Mouse (Mus musculus) embryonic facial prominence, embryonic 11.5 days (tissue): ENCODE results near the gene Adamts18. TPM values are rescaled to one million over a fixed set of nuclear protein-coding genes. Genes with fewer than 3 reads are reported as not detected.

Source experiments
- ATAC-seq: fragments of 200-750 bp; cut with Nextera tagmentation; replicated peaks from 2 replicates; pipeline ENCODE4 v1.8.0; 2017; ENCODE audit warnings: low read depth; ENCODE audit not compliant: insufficient number of reproducible peaks, low FRiP score, low TSS enrichment
- DNase-seq: peaks from one replicate; pipeline ENCODE4 v3.0.0-alpha.2; 2015; ENCODE audit warnings: low spot score
- H3K27ac ChIP-seq: fragments of 300-500 bp; sonication (generic); replicated peaks from 2 replicates; pipeline ENCODE4 v1.5.1; 2014; ENCODE audit warnings: mild to moderate bottlenecking, low read depth, low read length, control low read depth
- H3K27me3 ChIP-seq: fragments of 300-500 bp; sonication (generic); 2 replicates; pipeline ENCODE4 v1.6.1; 2014; ENCODE audit warnings: mild to moderate bottlenecking, low read length, moderate library complexity, mixed read lengths; ENCODE audit not compliant: control insufficient read depth, insufficient read depth
- H3K36me3 ChIP-seq: fragments of 300-500 bp; sonication (generic); replicated peaks from 2 replicates; pipeline ENCODE4 v1.6.1; 2014; ENCODE audit warnings: low read depth, mild to moderate bottlenecking, low read length, moderate library complexity, mixed read lengths; ENCODE audit not compliant: control insufficient read depth, insufficient read depth
- H3K4me1 ChIP-seq: fragments of 300-500 bp; sonication (generic); 2 replicates; pipeline ENCODE4 v1.6.1; 2014; ENCODE audit warnings: low read length, mixed read lengths; ENCODE audit not compliant: control insufficient read depth, insufficient read depth
- H3K4me2 ChIP-seq: fragments of 300-500 bp; sonication (generic); 2 replicates; pipeline ENCODE4 v1.6.1; 2014; ENCODE audit warnings: low read depth, mild to moderate bottlenecking, control low read depth, low read length, moderate library complexity
- H3K4me3 ChIP-seq: fragments of 300-500 bp; sonication (generic); 2 replicates; pipeline ENCODE4 v1.5.1; 2014; ENCODE audit warnings: low read depth, low read length, control low read depth
- H3K9ac ChIP-seq: fragments of 300-500 bp; sonication (generic); replicated peaks from 2 replicates; pipeline ENCODE4 v1.6.1; 2014; ENCODE audit warnings: mild to moderate bottlenecking, control low read depth, low read length
- H3K9me3 ChIP-seq: fragments of 300-500 bp; sonication (generic); replicated peaks from 2 replicates; pipeline ENCODE4 v1.6.1; 2016; ENCODE audit warnings: mild to moderate bottlenecking, low read length, inconsistent platforms, mixed read lengths; ENCODE audit not compliant: control insufficient read depth
- WGBS: fragments of 180-500 bp; shearing (Covaris S2); extraction: QIAGEN DNeasy Blood & Tissue Kit; methylation state at CpG from one replicate; pipeline ENCODE4 v1.1.7; 2014; 5-methylcytosine and 5-hydroxymethylcytosine counted together
- polyA plus RNA-seq: library from polyadenylated mRNA; unstranded; fragments of >200 nt; fragmentation: Nextera tagmentation; extraction: Ambion mirVana; gene quantifications from 2 replicates; pipeline ENCODE4 v1.2.1, GENCODE M21; 2014

Adamts18 gene
- polyA plus RNA-seq, 1 experiment from 2014 or later: 3.6 TPM

DNA sequence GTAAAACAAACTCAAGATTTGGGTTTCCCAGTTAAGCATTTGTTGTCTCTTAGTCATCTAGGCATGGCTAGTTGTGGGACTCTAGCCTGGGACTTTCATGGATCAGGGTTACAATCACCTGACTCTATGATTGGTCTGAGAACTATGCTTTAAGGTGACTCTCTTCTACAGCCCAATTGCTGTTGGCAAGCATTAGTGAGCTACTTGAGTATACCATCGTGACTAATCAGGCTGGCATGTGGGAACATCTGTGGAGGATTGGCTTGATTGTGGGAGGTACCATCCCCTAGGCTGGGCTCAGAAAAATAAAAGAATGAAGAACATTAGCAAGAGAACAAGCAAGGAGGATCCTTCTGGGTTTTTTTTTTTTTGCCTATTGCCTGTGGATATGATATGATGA, 171.7 kb downstream of the Adamts18 start:
- ATAC-seq (no peak), DNase-seq (no peak)
- Histone ChIP-seq H3K4me1 (no peaks in the 10 kb centered on the region), H3K4me3 (no peak overlapping the region), H3K27ac (no peak overlapping the region), H3K4me2 (no peak overlapping the region), H3K36me3 (no peaks in the 10 kb centered on the region), H3K9me3 (no peaks in the 10 kb centered on the region), H3K9ac (no peak overlapping the region), H3K27me3 (no peaks in the 10 kb centered on the region)
- WGBS: 89% methylated on average over 1 of the region's 1 CpGs

DNA sequence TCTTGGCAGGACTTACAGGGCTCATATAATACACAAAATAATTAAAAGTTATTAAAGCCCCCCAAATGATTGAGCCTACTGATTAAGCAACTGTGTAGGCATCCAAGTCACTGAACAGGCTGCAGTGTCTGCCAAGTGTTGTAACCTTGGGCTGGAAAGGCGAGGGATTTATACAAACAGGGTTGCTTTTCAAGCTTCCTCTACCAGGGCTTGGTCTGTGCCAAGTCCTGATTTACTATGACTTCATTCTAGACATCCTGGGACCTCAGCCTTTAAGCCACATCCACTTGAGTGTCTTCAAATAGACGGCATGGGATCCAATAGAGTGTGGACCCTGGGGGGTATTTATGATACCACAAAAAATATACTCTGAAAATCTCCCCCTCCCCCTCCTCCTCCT, 173.3 kb downstream of the Adamts18 start:
- Histone ChIP-seq H3K9me3 (no peaks in the 10 kb centered on the region), H3K9ac (no peak overlapping the region), H3K27me3 (no peaks in the 10 kb centered on the region), H3K4me2 (no peak overlapping the region), H3K27ac (no peak overlapping the region), H3K4me3 (no peak overlapping the region), H3K4me1 (no peaks in the 10 kb centered on the region), H3K36me3 (no peaks in the 10 kb centered on the region)
- WGBS: 87% methylated on average over 2 of the region's 2 CpGs
- DNase-seq (no peak), ATAC-seq (no peak)

DNA sequence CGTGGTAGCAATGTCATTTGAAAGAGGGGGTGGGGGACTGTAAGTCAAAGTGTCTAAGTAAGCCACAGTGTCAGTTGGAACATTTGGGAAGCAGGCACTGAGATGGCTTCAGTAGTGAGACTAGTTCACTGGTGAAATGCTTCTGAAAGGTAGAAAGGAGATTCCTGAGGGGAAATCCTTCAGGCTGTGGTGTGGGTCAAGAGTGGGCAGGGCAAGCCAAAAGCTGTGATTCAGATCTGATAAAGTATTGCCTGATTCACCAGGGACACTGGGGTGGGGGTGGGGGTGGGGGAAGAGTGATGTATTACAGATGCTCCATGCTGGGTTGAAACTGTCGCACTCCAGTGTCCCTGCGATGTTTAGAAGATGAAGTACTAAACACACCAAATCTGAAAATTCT, 173.9 kb downstream of the Adamts18 start:
- Histone ChIP-seq H3K36me3 (no peaks in the 10 kb centered on the region), H3K4me2 (no peak overlapping the region), H3K9ac (no peak overlapping the region), H3K4me1 (no peaks in the 10 kb centered on the region), H3K27ac (no peak overlapping the region), H3K9me3 (no peaks in the 10 kb centered on the region), H3K27me3 (no peaks in the 10 kb centered on the region), H3K4me3 (no peak overlapping the region)
- WGBS: 75% methylated on average over 3 of the region's 3 CpGs
- DNase-seq (no peak), ATAC-seq (no peak)

DNA sequence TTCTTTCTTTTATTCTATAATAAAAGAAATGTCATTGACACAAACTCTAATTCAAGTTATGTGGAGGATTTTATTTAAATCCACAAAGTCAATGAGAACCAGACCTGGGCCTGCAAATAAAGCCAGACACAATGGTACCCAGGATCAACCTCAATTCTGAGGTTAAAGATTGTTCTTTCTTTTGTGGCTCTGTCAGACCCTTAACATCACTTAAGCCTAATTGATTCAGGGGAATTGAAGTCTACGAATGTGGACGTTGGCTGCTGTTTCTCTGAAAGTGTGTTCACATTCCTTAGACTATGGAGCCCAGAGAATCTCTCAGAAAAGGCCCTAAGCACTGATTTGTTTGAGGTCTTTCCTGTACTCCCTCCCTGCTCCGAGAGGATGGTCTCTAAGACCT, 175.2 kb downstream of the Adamts18 start:
- H3K4me1 ChIP-seq: no peaks in the 10 kb centered on the region
- H3K4me2 ChIP-seq: no peak overlapping the region
- H3K4me3 ChIP-seq: no peak overlapping the region
- no peaks in the 10 kb centered on the region for H3K36me3 ChIP-seq
- ATAC-seq: no peak
- no peaks in the 10 kb centered on the region for H3K27me3 ChIP-seq
- H3K9ac ChIP-seq: no peak overlapping the region
- no peak overlapping the region for H3K27ac ChIP-seq
- WGBS: 39% methylated on average over 3 of the region's 3 CpGs
- DNase-seq: no peak
- H3K9me3 ChIP-seq: no peaks in the 10 kb centered on the region

DNA sequence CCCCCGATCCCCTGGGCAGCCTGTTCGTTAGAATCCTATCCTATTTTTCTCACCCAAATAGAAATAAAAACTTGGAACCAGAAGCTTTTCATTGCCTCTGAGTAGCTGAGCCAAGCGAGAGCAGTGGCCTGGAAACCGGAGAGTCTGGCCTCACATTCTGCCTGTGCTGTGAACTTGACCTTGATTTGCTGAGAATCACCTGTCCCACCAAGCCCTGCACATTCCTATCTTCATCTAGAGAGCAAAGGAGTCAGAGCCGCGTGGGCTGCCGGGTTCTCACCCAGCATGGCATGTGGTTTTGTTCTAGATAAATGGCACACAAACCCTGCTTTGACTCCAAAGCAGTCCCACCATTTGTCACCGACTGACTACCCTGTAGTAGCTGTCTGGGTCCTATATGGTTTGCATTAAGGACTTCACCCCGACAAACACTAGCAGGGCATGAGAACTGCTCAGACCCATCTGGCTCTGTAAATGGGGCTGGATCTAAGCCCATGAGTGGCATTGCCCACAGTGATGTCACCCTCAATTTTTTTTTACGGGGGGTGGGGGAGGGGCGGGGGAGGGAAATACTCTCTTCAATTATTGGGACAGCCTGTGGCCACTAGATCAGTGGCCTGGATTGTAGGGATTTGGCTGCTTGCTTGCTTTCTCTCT, 175.8 kb downstream of the Adamts18 start:
- 76% methylated on average over 11 of the region's 11 CpGs for WGBS
- H3K4me1 ChIP-seq: no peaks in the 10 kb centered on the region
- no peaks in the 10 kb centered on the region for H3K9me3 ChIP-seq
- H3K36me3 ChIP-seq: no peaks in the 10 kb centered on the region
- no peak overlapping the region for H3K27ac ChIP-seq
- no peak overlapping the region for H3K9ac ChIP-seq
- H3K4me3 ChIP-seq: no peak overlapping the region
- 0 out of 2 replicates have a peak, but pooled peaks have one; percentile 22 for ATAC-seq
- no peak overlapping the region for H3K4me2 ChIP-seq
- H3K27me3 ChIP-seq: no peaks in the 10 kb centered on the region
- DNase-seq: no peak

DNA sequence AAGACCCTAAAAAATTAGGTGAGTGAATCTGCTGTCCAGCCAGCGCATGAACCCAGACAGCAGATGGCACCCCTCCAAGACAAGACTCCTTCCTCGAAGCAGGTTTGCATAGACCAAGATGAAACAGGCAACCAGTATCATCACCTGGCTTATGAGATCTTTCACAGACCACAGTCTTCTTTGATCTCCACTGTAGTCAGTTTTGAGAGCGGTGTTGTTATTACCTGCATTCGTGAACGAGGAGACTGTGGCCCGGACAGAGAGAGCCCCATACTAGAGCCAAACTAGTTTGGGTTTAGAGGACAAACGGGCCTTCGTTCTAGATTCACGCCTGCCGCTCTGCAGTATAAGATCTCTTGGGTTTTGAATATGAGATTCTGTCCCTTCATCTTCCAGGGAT, 178.6 kb downstream of the Adamts18 start:
- no peaks in the 10 kb centered on the region for H3K36me3 ChIP-seq
- H3K27ac ChIP-seq: no peak overlapping the region
- 83% methylated on average over 10 of the region's 10 CpGs for WGBS
- no peak for DNase-seq
- no peaks in the 10 kb centered on the region for H3K4me1 ChIP-seq
- H3K4me3 ChIP-seq: no peak overlapping the region
- H3K9ac ChIP-seq: no peak overlapping the region
- no peaks in the 10 kb centered on the region for H3K27me3 ChIP-seq
- H3K4me2 ChIP-seq: no peak overlapping the region
- no peak for ATAC-seq
- H3K9me3 ChIP-seq: no peaks in the 10 kb centered on the region

DNA sequence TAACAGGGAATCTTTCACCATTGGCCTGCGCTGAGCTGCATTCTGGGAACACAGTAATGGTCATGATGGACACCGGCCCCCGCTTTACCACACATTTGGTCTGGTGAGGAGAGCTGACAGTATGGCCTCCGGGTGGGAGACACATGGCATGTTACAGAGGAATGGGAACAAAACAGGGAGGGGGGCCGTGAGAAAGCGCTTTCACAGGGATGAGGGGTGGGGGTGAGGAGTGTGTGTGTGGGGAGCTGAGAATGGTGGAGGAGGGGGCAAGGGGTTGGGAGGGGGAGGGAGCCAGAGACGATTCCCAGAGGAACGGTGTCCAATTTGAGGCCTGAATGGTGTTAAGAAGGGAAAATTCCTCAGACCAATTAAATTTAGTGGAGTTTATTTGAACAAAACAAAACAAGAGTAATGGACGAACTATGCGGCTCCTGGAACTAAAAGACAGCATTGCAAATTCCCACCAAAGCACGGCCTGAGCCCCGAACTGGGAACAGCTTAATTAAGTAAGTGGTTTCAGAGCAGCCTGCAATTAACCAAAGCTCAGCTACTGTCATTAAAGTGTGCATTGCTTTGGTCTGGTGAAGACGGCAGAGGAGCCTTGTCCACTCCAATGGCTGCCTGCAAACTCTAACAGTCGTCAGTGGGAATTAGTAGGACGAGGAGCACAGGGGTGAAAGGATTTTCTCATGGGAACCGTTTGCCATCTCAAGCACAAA, 181.7 kb downstream of the Adamts18 start:
- WGBS: 54% methylated on average over 16 of the region's 16 CpGs
- Histone ChIP-seq H3K4me3 (no peak overlapping the region), H3K9me3 (no peaks in the 10 kb centered on the region), H3K36me3 (no peaks in the 10 kb centered on the region), H3K4me2 (no peak overlapping the region), H3K9ac (no peak overlapping the region), H3K27me3 (no peaks in the 10 kb centered on the region), H3K27ac (no peak overlapping the region), H3K4me1 (no peaks in the 10 kb centered on the region)
- DNase-seq: no peak
- ATAC-seq: 0 out of 2 replicates have a peak, but pooled peaks have one; percentile 9

DNA sequence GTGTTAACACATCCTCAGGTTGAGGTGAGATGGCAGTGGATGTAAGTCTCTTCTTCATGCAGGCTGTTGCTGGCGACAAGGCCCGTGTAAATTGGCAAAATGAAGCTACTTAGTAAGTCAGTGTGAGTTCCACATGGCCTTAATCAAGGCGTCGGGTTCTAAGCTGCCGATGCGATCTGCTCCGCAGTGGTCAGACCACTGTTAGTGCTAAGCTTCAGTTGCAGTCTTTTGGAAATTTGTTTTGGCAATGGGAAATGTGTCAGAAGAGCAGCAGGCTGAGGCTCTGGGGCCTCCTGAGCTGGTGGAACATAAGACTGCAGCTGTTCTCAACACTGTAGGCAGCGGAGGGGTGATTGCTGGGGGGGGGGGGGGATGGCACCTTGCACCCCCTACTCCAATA, 182.6 kb downstream of the Adamts18 start:
- H3K9ac ChIP-seq: no peak overlapping the region
- H3K9me3 ChIP-seq: no peaks in the 10 kb centered on the region
- H3K4me3 ChIP-seq: no peak overlapping the region
- no peaks in the 10 kb centered on the region for H3K36me3 ChIP-seq
- no peaks in the 10 kb centered on the region for H3K27me3 ChIP-seq
- no peak overlapping the region for H3K4me2 ChIP-seq
- no peak for DNase-seq
- WGBS: 65% methylated on average over 8 of the region's 8 CpGs
- no peak overlapping the region for H3K27ac ChIP-seq
- H3K4me1 ChIP-seq: no peaks in the 10 kb centered on the region
- ATAC-seq: no peak
